ENCODE assay signal across 26 mouse cellular contexts in the genomic region with DNA sequence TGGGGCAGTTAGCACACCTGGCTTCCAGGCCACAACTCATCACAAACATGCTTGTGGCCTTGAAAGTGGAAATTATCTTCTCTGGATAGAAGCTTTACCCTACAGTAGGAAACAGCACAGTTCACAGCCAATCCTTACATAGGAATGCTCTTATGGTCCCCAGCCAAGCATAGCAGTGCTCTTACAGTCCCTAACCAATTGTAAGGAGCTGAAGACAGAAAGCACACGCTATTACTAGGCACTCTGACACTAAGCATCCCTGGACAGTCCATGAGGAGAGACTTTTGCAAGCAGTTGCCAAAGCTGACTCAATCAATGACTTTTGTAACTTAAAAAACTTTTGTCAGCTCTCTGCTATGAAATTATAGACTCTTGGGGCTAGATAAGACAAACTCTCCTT.
"Had no signal": no experiment of that assay in that cellular context is flagged by ENCODE, and none has a peak within 500 bp of the region (broad histone marks: within the 10 kb centered on the region; RNA-seq: fewer than 3 reads in every experiment).

No protein-coding gene starts in this region.

- H3K27me3 ChIP-seq: hindbrain, embryonic 12.5 days; intestine, embryonic 15.5 days; kidney, embryonic 15.5 days; limb, embryonic 12.5 days had no signal

- H3K4me2 ChIP-seq: heart, embryonic 12.5 days; hindbrain, embryonic 12.5 days; hindbrain, embryonic 14.5 days; intestine, embryonic 15.5 days; kidney, embryonic 15.5 days; limb, embryonic 12.5 days had no signal

- H3K27ac ChIP-seq: gastrocnemius, adult 2 months; heart, embryonic 10.5 days; hindbrain, embryonic 10.5 days; hindbrain, embryonic 12.5 days; hindbrain, embryonic 14.5 days; intestine, embryonic 15.5 days; kidney, embryonic 15.5 days; left cerebral cortex, adult 2 months; limb, embryonic 10.5 days; limb, embryonic 12.5 days had no signal

- H3K36me3 ChIP-seq: heart, embryonic 10.5 days; heart, embryonic 12.5 days; hindbrain, embryonic 10.5 days; hindbrain, embryonic 12.5 days; intestine, embryonic 15.5 days; kidney, embryonic 15.5 days; limb, embryonic 10.5 days; limb, embryonic 12.5 days had no signal

- H3K4me1 ChIP-seq: intestine, embryonic 15.5 days had no signal

- H3K9me3 ChIP-seq: heart, embryonic 10.5 days; heart, embryonic 12.5 days; hindbrain, embryonic 10.5 days; hindbrain, embryonic 12.5 days; intestine, embryonic 15.5 days; kidney, embryonic 15.5 days; limb, embryonic 10.5 days; limb, embryonic 12.5 days had no signal

- DNase-seq: gastrocnemius, adult 2 months; gastrocnemius, postnatal 10 days; gastrocnemius, postnatal 25 days; heart, adult 18-20 months; heart, postnatal 10 days; heart, postnatal 4 days; kidney, adult 18-20 months; kidney, adult 8-10 months; kidney, postnatal 10 days; kidney, postnatal 25 days; kidney, postnatal 4 days; liver had no signal

- ATAC-seq: hindbrain, embryonic 16.5 days; inflammation-experienced regulatory T-cells, adult 6 months; intestine, embryonic 15.5 days; intestine, postnatal 0 days had no signal

- H3K9ac ChIP-seq: heart, embryonic 12.5 days; hindbrain, embryonic 12.5 days; hindbrain, embryonic 14.5 days; intestine, embryonic 15.5 days; kidney, embryonic 15.5 days; limb, embryonic 12.5 days had no signal

- H3K4me3 ChIP-seq: gastrocnemius, adult 2 months; heart, embryonic 10.5 days; heart, embryonic 12.5 days; hindbrain, embryonic 10.5 days; hindbrain, embryonic 12.5 days; intestine, embryonic 15.5 days; kidney, embryonic 15.5 days; layer of hippocampus, adult 2 months; left cerebral cortex, adult 2 months; limb, embryonic 10.5 days; limb, embryonic 12.5 days had no signal
